Mouse (Mus musculus): ENCODE measurements at regions not wholly inside any gene's neighbourhood (a gene's known extent, or its start where the extent isn't known, plus 50 kb on each side); places are given as distances from the start of the nearest gene placed in this dataset.

GRCm38 (mm10) chr19:25971210-25971609, 299.0 kb downstream of the Dmrt2 start:
- H3K36me3 ChIP-seq (ENCODE audit: control insufficient read depth, insufficient read depth, low read length, poor library complexity, severe bottlenecking) = no peaks in the 10 kb centered on the region
- H3K9ac ChIP-seq (ENCODE audit: low read depth, poor library complexity, severe bottlenecking) = no peak overlapping the region
- H3K4me1 ChIP-seq (ENCODE audit: control insufficient read depth, insufficient read depth, low read length) = no peaks in the 10 kb centered on the region
- no peaks in the 10 kb centered on the region for H3K9me3 ChIP-seq (replicated peaks; ENCODE audit: control insufficient read depth, insufficient read depth, low read length, poor library complexity, severe bottlenecking)
- H3K27me3 ChIP-seq (ENCODE audit: control insufficient read depth, insufficient read depth, low read length, poor library complexity, severe bottlenecking) = no peaks in the 10 kb centered on the region
- no peak for TF ChIP-seq CTCF (IDR thresholded peaks at IDR 0.05; ENCODE audit: low read depth, low read length)
- TF ChIP-seq EP300 (IDR thresholded peaks at IDR 0.05; ENCODE audit: insufficient read depth, low read depth, low read length) = no peak
- no peak for TF ChIP-seq POLR2A (IDR thresholded peaks at IDR 0.05; ENCODE audit: insufficient read depth, low read length)
- no peak overlapping the region for H3K27ac ChIP-seq (ENCODE audit: insufficient read depth, low read length)
- H3K4me3 ChIP-seq (ENCODE audit: low read depth, low read length) = no peak overlapping the region

DNA sequence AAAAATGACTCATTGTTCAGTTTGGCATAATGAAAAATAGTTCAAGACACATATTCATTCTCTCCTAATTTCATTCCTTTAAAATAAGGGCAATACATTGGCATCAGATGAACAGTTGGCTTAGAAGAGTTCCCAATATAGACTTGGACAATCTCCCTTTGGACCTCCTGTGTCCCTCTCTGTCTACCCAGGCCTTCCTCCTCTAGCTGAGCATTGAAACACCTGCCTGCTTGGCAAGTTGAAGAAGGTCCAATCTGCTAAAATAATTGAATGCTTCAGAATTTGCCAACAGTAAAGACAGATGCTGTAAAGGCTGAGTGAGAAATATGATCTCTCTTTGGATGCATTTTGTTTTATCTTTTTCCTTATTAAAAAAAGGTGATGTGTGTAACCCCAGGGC, 303.0 kb downstream of the Dmrt2 start:
- Histone ChIP-seq H3K27ac (ENCODE audit: insufficient read depth, low read length) (no peak overlapping the region), H3K9me3 (replicated peaks; ENCODE audit: control insufficient read depth, insufficient read depth, low read length, poor library complexity, severe bottlenecking) (no peaks in the 10 kb centered on the region), H3K36me3 (ENCODE audit: control insufficient read depth, insufficient read depth, low read length, poor library complexity, severe bottlenecking) (no peaks in the 10 kb centered on the region), H3K4me3 (ENCODE audit: low read depth, low read length) (no peak overlapping the region), H3K9ac (ENCODE audit: low read depth, poor library complexity, severe bottlenecking) (no peak overlapping the region), H3K27me3 (ENCODE audit: control insufficient read depth, insufficient read depth, low read length, poor library complexity, severe bottlenecking) (no peaks in the 10 kb centered on the region), H3K4me1 (ENCODE audit: control insufficient read depth, insufficient read depth, low read length) (no peaks in the 10 kb centered on the region)
- no peak for TF ChIP-seq CTCF (IDR thresholded peaks at IDR 0.05; ENCODE audit: low read depth, low read length)

DNA sequence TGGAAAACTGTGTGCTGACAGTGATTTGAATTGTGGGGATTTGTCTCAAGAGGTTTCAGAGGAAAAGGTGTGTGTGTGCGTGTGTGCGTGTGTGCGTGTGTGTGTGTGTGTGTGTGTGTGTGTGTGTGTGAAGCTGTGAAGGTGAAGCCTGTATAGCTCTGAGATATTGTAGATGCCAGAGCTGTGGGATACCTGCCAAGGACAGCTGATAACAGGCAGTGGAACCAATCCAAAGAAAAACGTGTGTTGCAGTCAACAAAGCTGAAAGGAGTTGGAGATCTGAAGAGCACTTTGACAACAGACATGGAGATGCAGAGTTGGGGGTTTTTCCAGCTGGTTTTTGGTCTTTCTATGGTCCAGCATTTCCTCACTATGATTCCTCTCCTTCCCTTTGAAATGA, 308.1 kb downstream of the Dmrt2 start:
- no peak overlapping the region for H3K27ac ChIP-seq (ENCODE audit: insufficient read depth, low read length)
- no peak overlapping the region for H3K9ac ChIP-seq (ENCODE audit: low read depth, poor library complexity, severe bottlenecking)
- no peak overlapping the region for H3K4me3 ChIP-seq (ENCODE audit: low read depth, low read length)
- H3K36me3 ChIP-seq (ENCODE audit: control insufficient read depth, insufficient read depth, low read length, poor library complexity, severe bottlenecking) = no peaks in the 10 kb centered on the region
- TF ChIP-seq EP300 (IDR thresholded peaks at IDR 0.05; ENCODE audit: insufficient read depth, low read depth, low read length) (no peak), POLR2A (IDR thresholded peaks at IDR 0.05; ENCODE audit: insufficient read depth, low read length) (no peak), CTCF (IDR thresholded peaks at IDR 0.05; ENCODE audit: low read depth, low read length) (no peak)
- H3K27me3 ChIP-seq (ENCODE audit: control insufficient read depth, insufficient read depth, low read length, poor library complexity, severe bottlenecking) = no peaks in the 10 kb centered on the region
- H3K9me3 ChIP-seq (replicated peaks; ENCODE audit: control insufficient read depth, insufficient read depth, low read length, poor library complexity, severe bottlenecking) = no peaks in the 10 kb centered on the region
- H3K4me1 ChIP-seq (ENCODE audit: control insufficient read depth, insufficient read depth, low read length) = no peaks in the 10 kb centered on the region

DNA sequence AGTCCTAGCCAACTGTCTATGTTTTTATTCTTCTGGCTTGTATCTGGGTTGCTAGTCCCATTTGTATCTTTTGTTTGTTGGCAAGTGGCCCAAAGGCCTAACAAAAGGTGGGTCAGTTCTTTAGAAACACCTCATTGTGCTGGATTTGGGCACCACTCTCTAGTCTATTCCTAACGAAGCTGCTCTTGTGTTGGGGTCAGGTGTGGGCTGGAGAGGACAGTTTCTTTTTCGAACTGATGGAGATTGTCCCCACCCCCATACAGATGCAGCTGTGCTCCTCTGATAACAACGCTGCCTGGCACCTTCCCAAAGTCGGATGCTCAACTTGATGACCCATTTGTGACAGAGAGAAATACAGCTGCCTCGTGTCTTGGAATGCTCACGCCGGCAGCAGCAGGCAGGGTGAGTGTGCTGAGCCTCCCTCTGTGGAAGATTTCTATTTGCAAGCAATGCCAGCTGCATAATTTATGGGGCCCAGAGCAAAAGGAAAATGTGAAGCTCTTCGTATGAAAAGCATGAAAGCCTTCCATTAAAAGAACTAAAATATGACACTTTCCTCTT, 342.5 kb downstream of the Dmrt2 start:
- H3K9ac ChIP-seq (ENCODE audit: low read depth, poor library complexity, severe bottlenecking) = no peak overlapping the region
- H3K27me3 ChIP-seq (ENCODE audit: control insufficient read depth, insufficient read depth, low read length, poor library complexity, severe bottlenecking) = no peaks in the 10 kb centered on the region
- H3K4me3 ChIP-seq (ENCODE audit: low read depth, low read length) = no peak overlapping the region
- no peaks in the 10 kb centered on the region for H3K36me3 ChIP-seq (ENCODE audit: control insufficient read depth, insufficient read depth, low read length, poor library complexity, severe bottlenecking)
- H3K9me3 ChIP-seq (replicated peaks; ENCODE audit: control insufficient read depth, insufficient read depth, low read length, poor library complexity, severe bottlenecking) = no peaks in the 10 kb centered on the region
- TF ChIP-seq CTCF (IDR thresholded peaks at IDR 0.05; ENCODE audit: low read depth, low read length) (no peak), POLR2A (IDR thresholded peaks at IDR 0.05; ENCODE audit: insufficient read depth, low read length) (no peak), EP300 (IDR thresholded peaks at IDR 0.05; ENCODE audit: insufficient read depth, low read depth, low read length) (no peak)
- H3K27ac ChIP-seq (ENCODE audit: insufficient read depth, low read length) = no peak overlapping the region
- H3K4me1 ChIP-seq (ENCODE audit: control insufficient read depth, insufficient read depth, low read length) = no peaks in the 10 kb centered on the region

GRCm38 (mm10) chr19:26021141-26021540, 348.9 kb downstream of the Dmrt2 start:
- H3K27ac ChIP-seq (ENCODE audit: insufficient read depth, low read length) = no peak overlapping the region
- no peaks in the 10 kb centered on the region for H3K9me3 ChIP-seq (replicated peaks; ENCODE audit: control insufficient read depth, insufficient read depth, low read length, poor library complexity, severe bottlenecking)
- H3K27me3 ChIP-seq (ENCODE audit: control insufficient read depth, insufficient read depth, low read length, poor library complexity, severe bottlenecking) = no peaks in the 10 kb centered on the region
- no peaks in the 10 kb centered on the region for H3K36me3 ChIP-seq (ENCODE audit: control insufficient read depth, insufficient read depth, low read length, poor library complexity, severe bottlenecking)
- no peak overlapping the region for H3K4me3 ChIP-seq (ENCODE audit: low read depth, low read length)
- no peaks in the 10 kb centered on the region for H3K4me1 ChIP-seq (ENCODE audit: control insufficient read depth, insufficient read depth, low read length)
- TF ChIP-seq CTCF (IDR thresholded peaks at IDR 0.05; ENCODE audit: low read depth, low read length) (no peak), EP300 (IDR thresholded peaks at IDR 0.05; ENCODE audit: insufficient read depth, low read depth, low read length) (no peak), POLR2A (IDR thresholded peaks at IDR 0.05; ENCODE audit: insufficient read depth, low read length) (no peak)
- H3K9ac ChIP-seq (ENCODE audit: low read depth, poor library complexity, severe bottlenecking) = no peak overlapping the region

DNA sequence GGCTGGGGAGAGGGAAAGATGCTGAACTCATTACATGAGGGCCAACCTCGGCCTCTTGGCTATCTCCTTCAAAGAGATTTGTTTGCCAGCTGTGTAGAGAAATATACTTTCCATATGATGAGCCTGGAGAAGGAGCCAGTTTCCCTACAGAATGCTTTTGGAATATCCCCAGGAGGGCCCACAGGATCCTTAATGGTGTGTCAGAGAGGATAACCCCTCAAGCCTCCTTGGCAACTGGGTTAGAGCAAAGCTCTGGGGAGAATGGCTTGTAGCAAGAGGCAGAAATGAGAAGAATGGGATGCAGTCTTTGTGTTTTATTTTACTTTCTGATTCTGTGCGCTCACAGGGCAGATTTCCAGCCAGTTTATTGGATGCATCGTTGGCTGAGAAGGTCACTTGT, 353.9 kb downstream of the Dmrt2 start:
- no peaks in the 10 kb centered on the region for H3K36me3 ChIP-seq (ENCODE audit: control insufficient read depth, insufficient read depth, low read length, poor library complexity, severe bottlenecking)
- H3K9me3 ChIP-seq (replicated peaks; ENCODE audit: control insufficient read depth, insufficient read depth, low read length, poor library complexity, severe bottlenecking) = no peaks in the 10 kb centered on the region
- H3K27ac ChIP-seq (ENCODE audit: insufficient read depth, low read length) = no peak overlapping the region
- H3K4me1 ChIP-seq (ENCODE audit: control insufficient read depth, insufficient read depth, low read length) = no peaks in the 10 kb centered on the region
- no peaks in the 10 kb centered on the region for H3K27me3 ChIP-seq (ENCODE audit: control insufficient read depth, insufficient read depth, low read length, poor library complexity, severe bottlenecking)
- no peak overlapping the region for H3K9ac ChIP-seq (ENCODE audit: low read depth, poor library complexity, severe bottlenecking)
- no peak overlapping the region for H3K4me3 ChIP-seq (ENCODE audit: low read depth, low read length)
- TF ChIP-seq POLR2A (IDR thresholded peaks at IDR 0.05; ENCODE audit: insufficient read depth, low read length) = no peak
- TF ChIP-seq CTCF (IDR thresholded peaks at IDR 0.05; ENCODE audit: low read depth, low read length) = no peak
- no peak for TF ChIP-seq EP300 (IDR thresholded peaks at IDR 0.05; ENCODE audit: insufficient read depth, low read depth, low read length)

Measured in ES-Bruce4 (cell line).